Mouse (Mus musculus) MEL (cell line): ENCODE data around the gene Nyap1.

Source experiments
- CTCF ChIP-seq, 3 experiments: IDR thresholded peaks in 2 of 3; conservative IDR thresholded peaks in 1 of 3; 2 replicates each; pipeline ENCODE4 v1.5.1; 2011 to 2012; ENCODE audit warnings: low read length in 3 of 3, low read depth in 2 of 3, mild to moderate bottlenecking in 2 of 3, improper control_type of control experiment in 1 of 3, inconsistent platforms in 1 of 3, mixed read lengths in 1 of 3, moderate library complexity in 1 of 3; ENCODE audit not compliant: control insufficient read depth in 1 of 3, insufficient read depth in 1 of 3, poor library complexity in 1 of 3, severe bottlenecking in 1 of 3
- EP300 ChIP-seq, 2 experiments: IDR thresholded peaks; 2 replicates each; pipeline ENCODE4 v1.6.1; 2011; ENCODE audit warnings: improper control_type of control experiment in 2 of 2, low read length in 2 of 2, low read depth in 1 of 2, mild to moderate bottlenecking in 1 of 2
- GATA1 ChIP-seq: IDR thresholded peaks from 2 replicates; pipeline ENCODE4 v1.6.1; 2011; ENCODE audit warnings: low read depth, low read length, improper control_type of control experiment
- HCFC1 ChIP-seq: IDR thresholded peaks from 2 replicates; pipeline ENCODE4 v1.6.1; 2012; ENCODE audit warnings: low read depth, mild to moderate bottlenecking, inconsistent platforms, low read length, improper control_type of control experiment, moderate library complexity
- KAT2A ChIP-seq: conservative IDR thresholded peaks from 2 replicates; pipeline ENCODE4 v1.6.1; 2012; ENCODE audit warnings: low read depth, low read length, improper control_type of control experiment, inconsistent platforms
- MAFK ChIP-seq: IDR thresholded peaks from 2 replicates; pipeline ENCODE4 v1.6.1; 2011; ENCODE audit warnings: low read depth, mild to moderate bottlenecking, low read length, improper control_type of control experiment, borderline replicate concordance
- MYB ChIP-seq: IDR thresholded peaks from 2 replicates; pipeline ENCODE4 v1.6.1; 2011; ENCODE audit warnings: mild to moderate bottlenecking, low read depth, low read length, improper control_type of control experiment
- NELFE ChIP-seq: IDR thresholded peaks from 2 replicates; pipeline ENCODE4 v1.6.1; 2011; ENCODE audit warnings: low read depth, low read length, improper control_type of control experiment
- POLR2A ChIP-seq, 2 experiments: IDR thresholded peaks; 2 replicates each; pipeline ENCODE4 v1.6.1; 2011 to 2012; ENCODE audit warnings: low read length in 2 of 2, mild to moderate bottlenecking in 2 of 2, control low read depth in 1 of 2, improper control_type of control experiment in 1 of 2, low read depth in 1 of 2, moderate library complexity in 1 of 2; ENCODE audit not compliant: control insufficient read depth in 1 of 2, insufficient read depth in 1 of 2, poor library complexity in 1 of 2
- POLR2AphosphoS2 ChIP-seq: IDR thresholded peaks from 2 replicates; pipeline ENCODE4 v1.6.1; 2011; ENCODE audit warnings: low read length, improper control_type of control experiment
- RAD21 ChIP-seq: IDR thresholded peaks from 2 replicates; pipeline ENCODE4 v1.6.1; 2011; ENCODE audit warnings: mild to moderate bottlenecking, low read depth, low read length, improper control_type of control experiment
- UBTF ChIP-seq: IDR thresholded peaks from 2 replicates; pipeline ENCODE4 v1.6.1; 2012; ENCODE audit warnings: low read depth, mild to moderate bottlenecking, inconsistent platforms, low read length, improper control_type of control experiment, moderate library complexity, borderline replicate concordance; ENCODE audit not compliant: insufficient read depth

GRCm38 (mm10) chr5:137686127-137686790 is 55.1 kb downstream of the Nyap1 start:
- peak; percentile 95 for TF ChIP-seq GATA1
- no peak for TF ChIP-seq KAT2A
- TF ChIP-seq CTCF (IDR thresholded peaks at IDR 0.05 in 2 of 3, conservative IDR thresholded peaks at IDR 0.05 in 1 of 3; ENCODE audit: control insufficient read depth in 1 of 3, insufficient read depth in 1 of 3, low read depth in 2 of 3, low read length in 3 of 3, poor library complexity in 1 of 3, severe bottlenecking in 1 of 3) = no peak
- TF ChIP-seq NELFE = peak; percentile 48; the same call in 1 of the 2 replicates
- peak; percentile 33 to 87; a peak in 2 of 4 replicates for TF ChIP-seq POLR2A (IDR thresholded peaks at IDR 0.05; ENCODE audit: control insufficient read depth in 1 of 2, insufficient read depth in 1 of 2, low read depth in 1 of 2, low read length in 2 of 2, poor library complexity in 1 of 2)
- TF ChIP-seq HCFC1 = peak; percentile 63; the same call in 1 of the 2 replicates
- no peak for TF ChIP-seq RAD21
- no peak for TF ChIP-seq MAFK
- peak; percentile 88 for TF ChIP-seq POLR2AphosphoS2
- TF ChIP-seq EP300 (IDR thresholded peaks at IDR 0.05; ENCODE audit: low read depth in 1 of 2, low read length in 2 of 2) = peak; percentile 93 to 97
- no peak for TF ChIP-seq MYB
- no peak for TF ChIP-seq UBTF
